Mouse (Mus musculus) ES-Bruce4 (cell line): ENCODE results near the gene Kctd5. TPM values are rescaled to one million over a fixed set of nuclear protein-coding genes. Genes with fewer than 3 reads are reported as not detected.

Experiments used
- H3K27ac ChIP-seq: 2 replicates; pipeline ENCODE4 v1.5.1; 2012; ENCODE audit warnings: low read length, inconsistent platforms; ENCODE audit not compliant: insufficient read depth
- H3K27me3 ChIP-seq: 2 replicates; pipeline ENCODE4 v1.6.1; 2012; ENCODE audit warnings: mild to moderate bottlenecking, low read length, inconsistent platforms; ENCODE audit not compliant: control insufficient read depth, poor library complexity, insufficient read depth, severe bottlenecking
- H3K36me3 ChIP-seq: 2 replicates; pipeline ENCODE4 v1.6.1; 2012; ENCODE audit warnings: inconsistent platforms, mild to moderate bottlenecking, low read length, moderate library complexity; ENCODE audit not compliant: control insufficient read depth, poor library complexity, insufficient read depth, severe bottlenecking
- H3K4me1 ChIP-seq: one replicate; pipeline ENCODE4 v1.8.1; 2011; ENCODE audit warnings: low read length; ENCODE audit not compliant: control insufficient read depth, insufficient read depth
- H3K4me3 ChIP-seq: 2 replicates; pipeline ENCODE4 v1.5.1; 2011; ENCODE audit warnings: low read depth, mild to moderate bottlenecking, low read length
- H3K9ac ChIP-seq: 2 replicates; pipeline ENCODE4 v1.6.1; 2012; ENCODE audit warnings: low read depth, mild to moderate bottlenecking, inconsistent platforms; ENCODE audit not compliant: poor library complexity, severe bottlenecking
- H3K9me3 ChIP-seq: replicated peaks from 2 replicates; pipeline ENCODE4 v1.6.1; 2012; ENCODE audit warnings: mild to moderate bottlenecking, low read length, inconsistent platforms; ENCODE audit not compliant: control insufficient read depth, poor library complexity, insufficient read depth, severe bottlenecking
- CTCF ChIP-seq: IDR thresholded peaks from one replicate; pipeline ENCODE4 v1.8.1; 2011; ENCODE audit warnings: low read depth, low read length
- EP300 ChIP-seq: IDR thresholded peaks from 2 replicates; pipeline ENCODE4 v1.6.1; 2011; ENCODE audit warnings: low read depth, low read length; ENCODE audit not compliant: insufficient read depth
- POLR2A ChIP-seq: IDR thresholded peaks from one replicate; pipeline ENCODE4 v1.8.1; 2011; ENCODE audit warnings: low read length; ENCODE audit not compliant: insufficient read depth
- polyA plus RNA-seq: library from polyadenylated mRNA; stranded (reverse); fragments of >200 nt; gene quantifications from 2 replicates; pipeline ENCODE4 v1.2.4, GENCODE M21; 2011; ENCODE audit warnings: low read depth; ENCODE audit not compliant: missing spikeins, insufficient read depth, insufficient read length

Kctd5 gene
- polyA plus RNA-seq, 1 experiment = 66.4 TPM

- Histone ChIP-seq H3K9ac (no peak overlapping the region), H3K9me3 (no peaks in the 10 kb centered on the region), H3K27ac (no peak overlapping the region), H3K36me3 (no peaks in the 10 kb centered on the region), H3K27me3 (no peaks in the 10 kb centered on the region), H3K4me1 (peaks cover 2% of the 10 kb centered on the region), H3K4me3 (no peak overlapping the region)
- no peak for TF ChIP-seq POLR2A
- no peak for TF ChIP-seq EP300
- no peak for TF ChIP-seq CTCF
Measured at GRCm38 (mm10) chr17:24035087-24035486, 38.2 kb downstream of the Kctd5 start.

DNA sequence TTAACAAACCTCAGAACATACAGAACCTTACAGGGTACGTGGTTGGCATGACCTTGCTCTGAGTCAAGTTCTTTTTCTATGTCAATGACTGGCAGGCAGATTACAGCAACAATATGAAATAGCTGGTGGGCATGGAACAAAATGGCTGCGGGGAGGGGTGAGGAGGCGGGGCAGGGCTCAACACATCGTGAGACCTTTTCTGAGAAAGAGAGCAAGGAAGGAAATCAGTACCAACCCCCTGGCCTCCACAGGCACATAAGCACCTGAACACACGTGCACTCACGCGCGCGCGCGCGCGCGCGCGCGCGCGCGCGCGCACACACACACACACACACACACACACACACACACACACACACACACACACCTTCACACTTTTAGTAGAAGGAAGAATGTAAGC, 42.7 kb downstream of the Kctd5 start:
- TF ChIP-seq POLR2A (no peak), EP300 (no peak), CTCF (no peak)
- Histone ChIP-seq H3K9me3 (no peaks in the 10 kb centered on the region), H3K4me3 (peak overlapping the region; percentile 75), H3K9ac (peak overlapping the region; percentile 68), H3K27me3 (no peaks in the 10 kb centered on the region), H3K36me3 (no peaks in the 10 kb centered on the region), H3K27ac (no peak overlapping the region), H3K4me1 (peaks cover 3% of the 10 kb centered on the region)

DNA sequence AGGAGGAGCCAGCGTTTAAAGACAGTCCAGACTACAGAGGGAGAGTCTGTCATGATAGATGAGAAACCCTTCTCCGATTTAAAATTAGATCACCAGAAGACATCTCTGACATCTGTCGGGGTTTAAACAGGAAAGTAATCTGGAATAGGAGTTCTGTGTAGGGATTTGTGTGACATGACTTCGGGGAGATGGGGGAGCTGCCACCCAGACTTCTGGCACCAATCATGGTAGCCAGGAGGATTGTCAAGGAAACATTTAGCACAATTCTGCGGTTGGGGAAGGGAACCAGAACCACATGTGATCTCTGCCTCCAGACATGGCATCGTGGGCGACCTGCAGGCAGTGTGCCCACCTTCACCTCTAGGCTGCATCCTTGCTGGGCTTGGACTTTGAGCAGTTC, 43.8 kb downstream of the Kctd5 start:
- Histone ChIP-seq H3K4me3 (no peak overlapping the region), H3K9me3 (no peaks in the 10 kb centered on the region), H3K27me3 (no peaks in the 10 kb centered on the region), H3K27ac (no peak overlapping the region), H3K4me1 (peaks cover 3% of the 10 kb centered on the region), H3K9ac (no peak overlapping the region), H3K36me3 (no peaks in the 10 kb centered on the region)
- TF ChIP-seq EP300 = no peak

- TF ChIP-seq POLR2A = no peak
- TF ChIP-seq CTCF = no peak
- peak; percentile 67; the same call in 1 of the 2 replicates for TF ChIP-seq EP300
- Histone ChIP-seq H3K9ac (peak overlapping the region; percentile 55), H3K4me3 (peak overlapping the region; percentile 85), H3K36me3 (no peaks in the 10 kb centered on the region; the same call in 1 of the 2 replicates), H3K4me1 (peaks cover 4% of the 10 kb centered on the region), H3K27ac (peak overlapping the region; percentile 99; the same call in 1 of the 2 replicates), H3K9me3 (no peaks in the 10 kb centered on the region), H3K27me3 (no peaks in the 10 kb centered on the region)
Measured at GRCm38 (mm10) chr17:24021375-24022199, 51.7 kb downstream of the Kctd5 start.

- TF ChIP-seq EP300 (no peak), CTCF (no peak), POLR2A (no peak)
- Histone ChIP-seq H3K4me3 (no peak overlapping the region), H3K36me3 (no peaks in the 10 kb centered on the region; the same call in 1 of the 2 replicates), H3K27me3 (no peaks in the 10 kb centered on the region), H3K4me1 (peaks cover 4% of the 10 kb centered on the region), H3K9me3 (no peaks in the 10 kb centered on the region), H3K9ac (no peak overlapping the region), H3K27ac (no peak overlapping the region)
Measured at GRCm38 (mm10) chr17:24020696-24021095, 52.6 kb downstream of the Kctd5 start.

DNA sequence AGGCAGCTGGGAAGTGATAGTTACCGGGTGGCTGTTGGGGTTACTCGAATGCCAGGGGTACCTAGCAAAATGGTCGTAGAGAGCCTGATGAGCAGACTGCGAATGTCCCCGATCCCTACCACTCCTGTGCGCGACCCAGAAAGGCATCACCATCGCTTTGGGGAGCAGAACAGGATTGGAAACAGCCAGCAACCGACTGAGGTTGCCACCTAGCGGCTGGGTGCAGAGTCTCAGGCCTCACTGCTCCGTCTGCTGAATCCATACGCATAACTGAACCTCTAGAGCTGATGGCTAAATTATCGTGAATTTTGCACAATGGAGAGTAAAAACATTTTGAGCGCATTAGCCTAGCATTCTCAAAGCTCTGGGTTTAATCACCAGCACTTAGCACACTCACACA, 57.6 kb downstream of the Kctd5 start:
- 0 out of 2 replicates have a peak overlapping the region, but pooled peaks have one; percentile 18 for H3K27ac ChIP-seq
- H3K9ac ChIP-seq = peak overlapping the region; percentile 71
- no peaks in the 10 kb centered on the region for H3K9me3 ChIP-seq
- no peaks in the 10 kb centered on the region for H3K27me3 ChIP-seq
- no peak for TF ChIP-seq EP300
- peak; percentile 85 for TF ChIP-seq CTCF
- no peak for TF ChIP-seq POLR2A
- H3K36me3 ChIP-seq = no peaks in the 10 kb centered on the region; the same call in 1 of the 2 replicates
- H3K4me1 ChIP-seq = no peaks in the 10 kb centered on the region
- peak overlapping the region; percentile 77 for H3K4me3 ChIP-seq
